Mouse (Mus musculus): ENCODE measurements around the gene Gm9758.
"Not testable (repeated sequence)": the region's sequence is repeated elsewhere in the genome, so short reads cannot be mapped to it uniquely, and the experiment has no call there.

GRCm38 (mm10) chr5:14961502-14961901 is 46.8 kb upstream of the Gm9758 start:
- not testable (repeated sequence) for TF ChIP-seq CTCF, EP300 (IDR thresholded peaks at IDR 0.05)
